Mouse (Mus musculus): ENCODE data around the gene Auts2.

Auts2 gene

GRCm38 (mm10) chr5:131906313-131906712 is 636.8 kb downstream of the Auts2 start:
- no peak for DNase-seq (ENCODE audit: low spot score)

DNA sequence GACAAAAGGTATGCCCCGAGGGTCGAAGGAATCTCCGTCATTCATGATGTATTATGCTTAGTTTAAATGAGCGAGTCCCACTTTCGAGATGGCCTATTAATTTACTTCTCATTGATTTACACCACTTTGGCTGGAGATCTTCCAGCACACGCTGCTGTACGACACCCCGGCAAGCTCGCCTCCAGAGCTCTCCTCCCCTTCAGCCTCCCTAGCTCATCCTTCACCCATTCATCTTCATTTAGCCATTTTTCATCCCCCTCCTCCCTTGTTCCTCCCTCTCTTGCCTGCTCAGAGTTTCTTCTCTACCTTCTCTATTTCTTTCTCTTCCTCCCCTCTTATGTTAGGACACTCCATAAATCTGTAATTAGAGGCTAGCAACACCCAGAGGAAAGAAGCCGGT is 638.7 kb downstream of the Auts2 start:
- DNase-seq (ENCODE audit: low spot score): no peak

- DNase-seq (ENCODE audit: low spot score): no peak
Observed at GRCm38 (mm10) chr5:131898048-131898638, 645.0 kb downstream of the Auts2 start.

DNA sequence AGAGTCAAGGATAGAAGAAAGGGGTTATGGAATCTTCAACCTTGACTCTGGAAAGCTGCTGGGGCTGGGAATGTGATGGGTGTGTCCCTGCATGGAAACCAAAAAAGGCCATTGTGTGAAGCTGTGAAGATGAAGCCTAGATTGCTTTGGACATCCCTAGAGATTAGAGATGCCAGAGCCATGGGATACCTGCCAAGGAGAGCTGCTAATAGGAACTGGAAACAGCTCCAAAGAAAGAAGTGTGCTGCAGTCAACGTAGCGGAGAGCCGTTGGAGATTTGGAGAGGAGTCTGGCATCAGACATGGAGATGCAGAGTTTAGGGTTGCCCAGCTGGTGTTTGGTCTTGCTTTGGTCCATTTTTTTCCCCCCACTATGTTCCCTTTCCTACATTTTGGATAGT is 656.5 kb downstream of the Auts2 start:
- no peak for DNase-seq (ENCODE audit: low spot score)

DNA sequence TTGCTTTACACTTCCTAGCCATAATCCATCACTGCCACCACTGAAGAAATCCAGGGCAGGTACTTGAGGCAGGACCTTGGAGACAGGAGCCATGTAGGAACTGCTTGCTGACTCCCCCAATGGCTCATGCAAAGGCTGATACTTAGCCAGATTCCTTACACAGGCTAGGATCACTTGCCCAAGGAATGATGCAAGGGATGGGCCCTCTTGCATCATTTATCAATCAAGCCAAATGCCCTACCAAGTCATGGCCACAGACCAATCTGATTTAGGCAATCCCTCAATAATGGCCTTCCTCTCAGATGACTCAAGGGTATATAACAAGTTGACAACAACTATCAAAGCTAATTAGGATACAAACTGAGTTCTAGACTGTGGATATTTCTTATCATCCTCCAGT is 666.6 kb downstream of the Auts2 start:
- DNase-seq (ENCODE audit: low spot score): peak; percentile 16

GRCm38 (mm10) chr5:131875976-131876375 is 667.2 kb downstream of the Auts2 start:
- DNase-seq (ENCODE audit: low spot score): no peak

GRCm38 (mm10) chr5:131873116-131873515 is 670.0 kb downstream of the Auts2 start:
- no peak for DNase-seq (ENCODE audit: low spot score)

- DNase-seq (ENCODE audit: low spot score): no peak
Observed at GRCm38 (mm10) chr5:131869711-131870499, 673.2 kb downstream of the Auts2 start.

DNA sequence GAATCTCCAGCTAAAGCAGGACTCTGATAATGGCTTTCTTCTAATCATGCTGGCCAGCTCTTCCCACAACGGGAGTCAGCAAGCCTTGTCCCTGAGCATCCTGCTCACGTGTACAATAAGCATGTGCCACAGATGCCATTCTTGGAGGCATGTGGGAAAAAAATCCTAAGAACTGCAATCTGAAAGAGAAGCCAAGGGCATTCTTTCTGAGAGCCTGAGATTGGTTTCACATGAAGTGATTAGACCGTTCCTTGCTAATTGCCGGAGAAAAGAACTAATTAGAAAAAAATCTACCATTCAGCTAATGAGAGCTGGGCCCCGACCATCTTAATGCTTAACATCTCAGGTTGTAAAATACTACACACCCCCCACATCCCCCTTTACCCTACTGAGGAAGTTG is 677.9 kb downstream of the Auts2 start:
- DNase-seq (ENCODE audit: low spot score): peak; percentile 5

DNA sequence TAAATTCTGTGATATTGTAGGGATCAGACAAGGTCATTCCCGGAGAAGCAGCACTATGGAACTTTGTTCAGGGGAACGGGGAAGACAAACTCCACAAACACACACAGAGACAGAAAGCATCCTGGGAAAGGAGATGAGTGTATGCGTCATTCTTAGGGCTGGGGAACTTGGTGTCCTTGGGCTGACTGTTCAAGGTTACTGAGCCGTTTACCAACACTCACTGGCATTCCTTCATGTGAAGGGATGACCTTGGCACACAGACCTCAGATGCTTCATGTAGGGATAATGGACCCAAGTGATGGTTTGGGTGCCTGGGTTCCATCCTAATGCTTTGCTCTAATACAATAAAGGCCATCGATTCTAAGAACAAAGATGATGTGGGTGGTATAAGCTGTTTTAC is 685.2 kb downstream of the Auts2 start:
- DNase-seq (ENCODE audit: low spot score): peak; percentile 40

DNA sequence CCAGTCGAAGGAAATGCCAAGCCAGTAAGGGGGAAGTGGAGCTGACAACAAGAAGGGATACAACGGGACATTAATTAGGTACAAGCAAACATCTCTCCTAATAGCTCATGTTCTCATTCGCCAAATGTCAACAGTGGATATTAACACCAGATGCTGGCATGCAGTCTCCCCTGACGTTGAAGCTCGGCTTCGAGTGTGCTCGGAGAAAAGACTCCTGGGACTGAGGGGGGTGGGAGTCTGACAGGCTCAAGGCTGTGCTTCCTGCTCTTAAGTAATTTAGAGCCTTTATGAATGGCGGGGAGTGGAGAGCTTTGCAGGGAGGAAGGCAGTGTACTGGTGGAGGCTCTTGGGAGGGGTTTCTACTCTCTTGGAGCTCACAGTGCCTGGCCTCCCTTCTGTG is 687.8 kb downstream of the Auts2 start:
- no peak for DNase-seq (ENCODE audit: low spot score)

GRCm38 (mm10) chr5:131851597-131852453 is 691.3 kb downstream of the Auts2 start:
- DNase-seq (ENCODE audit: low spot score): no peak

DNA sequence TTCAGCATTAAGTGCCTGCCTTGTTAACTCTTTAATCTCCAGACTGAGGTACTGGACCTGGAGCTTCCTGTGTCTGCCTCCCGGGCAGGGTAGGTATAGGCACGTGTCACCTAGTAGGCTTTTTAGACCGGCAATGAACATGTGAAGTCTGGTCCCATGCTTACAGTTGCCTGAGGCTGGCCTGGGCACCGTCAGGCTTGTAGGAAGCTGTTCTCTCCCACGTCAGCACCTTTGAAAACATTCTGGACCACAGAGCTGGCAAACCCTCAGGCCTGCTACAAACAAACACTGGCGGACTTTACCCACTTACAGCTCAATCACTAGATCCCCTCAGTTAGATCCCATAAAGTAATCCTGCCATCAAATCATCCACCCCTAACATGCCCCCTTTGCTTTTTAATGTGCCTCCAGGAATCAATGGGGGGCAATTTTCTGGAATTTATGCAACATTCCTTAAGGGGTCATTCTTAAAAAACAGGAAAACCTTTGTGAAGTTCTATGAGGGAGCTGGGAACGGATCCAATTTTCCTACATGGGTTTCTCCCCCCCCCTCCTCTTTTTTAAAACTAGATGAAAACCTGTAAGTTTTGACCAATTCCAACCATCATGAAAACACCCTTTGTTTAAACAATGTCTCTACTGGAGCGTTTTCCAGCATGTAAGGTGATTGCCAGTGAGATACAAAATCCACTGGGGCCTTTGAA is 692.4 kb downstream of the Auts2 start:
- no peak for DNase-seq (ENCODE audit: low spot score)

DNA sequence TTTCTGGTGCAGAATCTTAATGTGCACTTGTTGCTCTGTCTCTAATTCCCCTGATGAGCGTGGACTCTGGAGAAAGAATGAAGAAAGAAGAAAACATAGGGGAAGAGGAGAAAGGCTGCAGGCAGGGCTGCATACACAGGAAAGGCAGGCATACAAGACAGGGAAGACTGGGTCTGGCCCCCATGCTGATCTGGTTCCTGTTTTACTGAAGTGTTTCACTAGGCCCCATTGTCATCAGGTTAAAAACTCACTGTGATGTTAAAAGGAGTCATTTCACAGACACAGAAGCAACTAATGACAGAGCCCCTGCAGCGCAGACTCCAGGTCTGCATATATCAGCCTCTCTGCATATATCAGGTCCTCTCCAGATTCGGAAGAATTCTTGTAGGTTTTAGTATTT is 693.5 kb downstream of the Auts2 start:
- no peak for DNase-seq (ENCODE audit: low spot score)

DNA sequence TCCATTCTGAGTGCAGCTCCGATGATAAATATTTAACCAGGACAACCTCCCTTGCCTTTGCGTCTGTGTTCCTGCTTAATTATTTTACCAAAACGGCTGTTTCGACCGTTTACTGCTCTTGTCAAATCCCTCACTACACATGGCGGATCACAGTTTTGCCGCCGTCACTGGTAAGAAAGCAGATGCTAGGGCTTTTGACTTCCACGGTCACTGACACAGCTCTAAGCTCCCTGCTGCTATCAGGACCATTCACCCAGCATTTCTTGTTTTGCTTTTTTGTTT is 698.7 kb downstream of the Auts2 start:
- no peak for DNase-seq (ENCODE audit: low spot score)

GRCm38 (mm10) chr5:131843766-131844518 is 699.2 kb downstream of the Auts2 start:
- no peak for DNase-seq (ENCODE audit: low spot score)

- no peak for DNase-seq (ENCODE audit: low spot score)
Observed at GRCm38 (mm10) chr5:131839657-131840315, 703.4 kb downstream of the Auts2 start.

- DNase-seq (ENCODE audit: low spot score): no peak
Observed at GRCm38 (mm10) chr5:131839023-131839422, 704.1 kb downstream of the Auts2 start.

DNA sequence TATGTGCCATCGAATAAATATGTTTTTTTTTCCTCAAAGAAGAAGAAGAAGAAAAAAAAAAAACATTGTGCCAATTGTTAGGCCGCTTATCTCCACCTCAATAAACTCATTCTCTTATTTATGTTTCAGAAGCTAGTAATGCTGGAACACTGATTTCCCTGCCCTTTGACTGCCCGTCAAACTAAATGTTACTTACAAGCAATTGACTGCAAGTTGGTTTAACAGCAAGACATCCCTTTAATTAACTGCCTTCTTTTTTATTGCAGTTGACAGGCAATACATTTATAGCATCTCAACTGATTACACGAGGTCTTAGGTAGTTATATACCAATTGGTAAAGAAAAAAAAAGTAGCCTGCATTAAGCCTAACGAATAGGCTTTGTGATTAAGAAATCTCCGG is 705.1 kb downstream of the Auts2 start:
- no peak for DNase-seq (ENCODE audit: low spot score)

- DNase-seq (ENCODE audit: low spot score): no peak
Observed at GRCm38 (mm10) chr5:131836014-131836735, 707.0 kb downstream of the Auts2 start.

All from ovary, adult 18-20 months (tissue).